Mouse (Mus musculus) ES-E14 (cell line): ENCODE data around the gene Ascl1.

Experiments
- CHD2 ChIP-seq: IDR thresholded peaks from 2 replicates; pipeline ENCODE4 v1.6.1; 2014; ENCODE audit warnings: mild to moderate bottlenecking, low read depth, low read length, inconsistent platforms
- HCFC1 ChIP-seq: IDR thresholded peaks from 2 replicates; pipeline ENCODE4 v1.6.1; 2012; ENCODE audit warnings: low read length, inconsistent platforms, borderline replicate concordance; ENCODE audit not compliant: insufficient read depth
- MAFK ChIP-seq: IDR thresholded peaks from 2 replicates; pipeline ENCODE4 v1.6.1; 2014; ENCODE audit warnings: mild to moderate bottlenecking, low read depth, low read length, inconsistent platforms; ENCODE audit not compliant: insufficient read depth
- ZNF384 ChIP-seq: IDR thresholded peaks from 2 replicates; pipeline ENCODE4 v1.6.1; 2012; ENCODE audit warnings: low read depth, low read length, inconsistent platforms

DNA sequence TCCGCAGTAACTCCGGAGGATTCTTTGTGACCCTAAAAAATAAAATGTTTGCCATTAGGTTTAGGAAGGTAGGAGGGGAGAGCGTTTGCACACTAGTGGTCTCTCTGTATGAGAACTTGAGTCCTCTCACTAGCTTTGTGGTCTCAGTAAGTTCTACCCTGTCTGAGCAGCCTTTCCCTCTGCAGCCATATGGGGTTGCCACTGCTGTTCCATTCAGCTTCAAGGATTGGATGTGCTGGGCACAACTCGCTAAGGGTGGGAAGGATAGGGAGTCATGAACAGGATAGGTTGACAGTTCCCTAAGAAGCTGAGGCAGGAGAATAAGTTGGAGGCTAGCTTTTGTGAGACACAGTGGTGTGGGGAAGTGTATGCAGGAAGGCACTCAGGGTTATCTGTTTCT, 716 bp upstream of the Ascl1 start:
- TF ChIP-seq MAFK (no peak), ZNF384 (no peak), HCFC1 (no peak), CHD2 (no peak)
